Mouse (Mus musculus): ENCODE data around the gene Rbm17.
"Not testable (repeated sequence)": the region's sequence is repeated elsewhere in the genome, so short reads cannot be mapped to it uniquely, and the experiment has no call there.

Gene Rbm17

DNA sequence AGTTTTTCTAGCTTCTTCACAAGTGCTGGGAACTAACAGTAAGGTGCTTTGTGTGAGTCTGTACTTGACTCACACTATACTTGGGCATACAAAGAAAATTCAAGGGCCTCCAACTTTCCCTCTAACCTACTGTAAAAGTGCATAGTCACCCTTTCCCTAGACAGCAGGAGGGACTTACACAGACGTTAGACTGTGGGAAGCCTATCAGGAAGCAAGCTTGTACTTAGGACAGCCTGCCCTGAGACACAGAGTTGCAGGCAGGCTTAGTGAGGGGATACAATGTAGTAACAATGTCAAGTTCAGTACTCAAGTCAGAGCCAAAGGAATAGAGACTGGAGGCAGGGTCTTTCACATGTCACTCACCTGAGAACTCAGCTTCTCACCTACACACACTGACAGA is 58.6 kb downstream of the Rbm17 start:
- no peak for DNase-seq (ENCODE audit: low read depth, low spot score)

DNA sequence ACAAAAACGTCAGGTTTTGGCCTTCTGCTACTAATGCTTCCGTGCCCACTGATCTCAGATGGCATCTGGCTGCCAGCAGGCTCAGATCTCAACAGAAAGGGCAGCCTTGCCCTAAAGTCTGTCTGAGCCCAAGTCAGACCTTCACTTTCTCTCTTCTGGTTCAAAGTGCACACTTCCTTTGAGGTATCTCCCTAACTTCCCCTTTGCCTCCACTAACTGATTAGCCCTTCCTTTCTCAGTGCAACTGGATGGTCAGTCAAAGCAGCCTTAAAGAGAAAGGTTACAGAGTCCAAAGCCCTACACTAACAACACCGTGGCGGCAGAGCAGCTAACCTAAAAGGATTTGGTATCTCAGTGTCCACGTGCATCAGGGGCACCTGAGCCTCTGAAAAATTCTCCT is 59.6 kb downstream of the Rbm17 start:
- no peak for DNase-seq (ENCODE audit: low read depth, low spot score)

DNA sequence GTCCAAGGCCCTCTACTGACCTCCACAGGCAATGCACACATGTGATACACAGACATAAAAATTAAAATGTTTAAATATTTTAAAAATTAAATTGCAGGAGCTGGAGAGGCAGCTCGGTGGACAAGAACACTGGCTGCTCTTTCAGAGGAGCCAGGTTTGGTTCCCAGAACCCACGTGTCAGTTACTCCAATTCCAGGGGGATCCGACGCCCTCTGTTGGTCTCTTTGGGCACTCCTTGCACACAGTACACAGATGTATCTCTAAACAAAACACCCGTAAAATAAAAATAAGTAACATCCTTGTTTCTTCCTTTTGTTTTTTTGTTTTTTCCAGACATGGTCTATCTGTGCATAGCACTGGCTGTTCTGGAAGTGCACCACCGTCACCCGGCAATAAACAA is 60.8 kb downstream of the Rbm17 start:
- DNase-seq (ENCODE audit: low read depth, low spot score), result no peak

DNA sequence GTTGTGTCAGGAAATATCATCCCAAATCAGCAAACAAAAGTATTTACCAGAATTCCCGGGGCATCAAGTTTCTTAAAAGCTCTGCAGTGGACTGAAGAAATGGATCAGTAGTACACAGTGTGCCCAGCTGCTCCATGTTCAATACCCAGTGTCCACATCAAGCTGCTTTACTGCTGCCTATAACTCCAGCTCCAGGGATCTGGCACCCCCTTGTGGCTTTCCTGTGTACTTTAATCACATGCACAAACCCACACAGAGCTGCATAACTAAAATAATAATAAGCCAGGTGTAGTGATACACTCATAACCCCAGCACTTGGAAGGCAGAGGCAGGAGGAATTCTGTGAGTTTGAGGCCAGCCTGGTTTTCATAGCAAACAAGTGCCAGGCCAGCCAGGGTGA is 61.3 kb downstream of the Rbm17 start:
- DNase-seq (ENCODE audit: low read depth, low spot score), result no peak

DNA sequence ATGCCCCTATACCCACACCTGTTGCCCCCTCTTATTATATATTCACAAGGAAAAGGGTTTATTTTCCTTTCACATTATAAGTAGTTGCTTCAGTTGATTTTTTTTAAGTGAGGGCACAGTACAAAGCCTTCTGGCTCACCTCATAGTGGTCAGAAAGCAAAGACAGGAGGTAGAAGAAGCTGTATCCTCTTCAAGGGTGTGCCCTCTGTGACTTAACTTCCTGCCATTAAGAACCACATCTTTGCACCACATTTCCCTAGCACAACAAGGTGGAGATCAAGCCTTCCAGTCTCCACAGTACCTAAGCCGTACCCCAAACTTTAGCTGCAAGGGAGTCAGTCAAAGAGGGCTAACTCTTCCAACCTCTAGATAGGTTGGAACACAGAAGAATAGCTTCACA is 61.8 kb downstream of the Rbm17 start:
- no peak for DNase-seq (ENCODE audit: low read depth, low spot score)

DNA sequence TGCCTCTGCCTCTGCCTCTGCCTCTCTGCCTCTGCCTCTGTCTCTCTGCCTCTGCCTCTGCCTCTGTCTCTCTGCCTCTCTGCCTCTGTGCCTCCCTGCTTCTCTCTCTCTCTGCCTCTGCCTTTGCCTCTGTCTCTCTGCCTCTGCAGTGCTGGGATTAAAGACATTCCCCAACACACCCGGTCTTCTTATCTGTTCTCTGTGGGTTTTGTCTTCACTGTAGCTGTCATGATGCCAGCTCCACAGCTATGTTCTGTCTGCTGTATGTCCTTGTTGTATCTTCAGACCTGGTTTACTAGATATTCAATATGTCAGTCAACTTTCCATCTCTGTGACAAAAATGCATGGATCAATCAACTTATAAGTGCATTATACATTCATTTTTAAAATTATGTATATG is 62.4 kb downstream of the Rbm17 start:
- not testable (repeated sequence) for DNase-seq (ENCODE audit: low read depth, low spot score)

DNA sequence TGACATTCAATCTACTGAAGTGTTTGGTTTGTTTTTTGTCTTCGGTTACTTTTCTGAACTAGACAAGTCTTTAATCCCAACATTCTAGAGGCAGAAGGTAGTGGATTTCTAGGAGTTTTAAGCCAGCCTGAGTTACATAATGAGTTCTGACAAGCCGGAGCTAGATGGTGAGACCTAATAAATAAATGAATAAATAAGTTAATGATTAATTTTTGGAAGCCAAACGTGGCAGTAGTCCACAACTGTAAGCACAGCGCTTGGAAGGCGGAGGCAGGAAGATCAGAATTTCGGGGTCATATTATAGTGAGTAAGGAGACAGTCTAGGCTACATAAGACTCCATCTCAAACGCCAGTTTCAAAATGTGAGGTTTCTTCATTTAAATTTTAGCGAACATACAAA is 68.0 kb downstream of the Rbm17 start:
- no peak for DNase-seq (ENCODE audit: low read depth, low spot score)

Measured in WW6 (cell line).